Mouse (Mus musculus): ENCODE measurements around the gene Dlgap1.

GRCm38 (mm10) chr17:70690174-70690573, 721.3 kb downstream of the Dlgap1 start:
- TF ChIP-seq CTCF (IDR thresholded peaks at IDR 0.05; ENCODE audit: borderline replicate concordance, insufficient read depth, low read length) (no peak), POLR2A (IDR thresholded peaks at IDR 0.05; ENCODE audit: low read depth, low read length) (no peak)

All from embryonic fibroblast, embryonic 13.5 days (primary cell).